Mouse (Mus musculus) spleen, adult 18-20 months (tissue): ENCODE data around the gene Map1s.

Source experiments
- DNase-seq, 2 experiments: peaks; one replicate each; pipeline ENCODE4 v3.0.0; 2022; ENCODE audit warnings: mixed read lengths in 2 of 2

Map1s gene

DNA sequence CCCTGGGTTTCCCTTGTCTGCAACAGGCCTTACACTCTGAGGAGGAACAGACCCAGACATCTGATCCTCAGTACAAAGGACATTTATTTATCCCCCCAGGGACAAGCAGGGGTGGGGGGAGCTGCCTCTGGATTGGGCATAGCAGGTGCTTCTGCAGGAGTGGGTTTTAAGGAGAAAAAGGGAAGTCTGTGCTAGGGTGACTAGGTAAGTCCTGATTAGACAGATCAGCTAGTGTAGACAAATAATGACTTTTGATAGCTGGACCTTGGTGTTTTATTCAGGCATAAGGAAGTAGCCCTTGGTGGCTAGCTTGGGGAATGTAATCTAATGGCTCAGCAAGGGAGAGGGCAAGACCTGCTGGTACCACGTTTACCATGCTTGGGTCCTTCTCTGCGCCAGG lies 6.5 kb upstream of the Map1s start:
- no peak for DNase-seq

- no peak for DNase-seq
These were observed 4.8 kb upstream of the Map1s start for GRCm38 (mm10) chr8:70900872-70901387.

- DNase-seq = no peak
These were observed 3.5 kb upstream of the Map1s start for GRCm38 (mm10) chr8:70902211-70902610.

DNA sequence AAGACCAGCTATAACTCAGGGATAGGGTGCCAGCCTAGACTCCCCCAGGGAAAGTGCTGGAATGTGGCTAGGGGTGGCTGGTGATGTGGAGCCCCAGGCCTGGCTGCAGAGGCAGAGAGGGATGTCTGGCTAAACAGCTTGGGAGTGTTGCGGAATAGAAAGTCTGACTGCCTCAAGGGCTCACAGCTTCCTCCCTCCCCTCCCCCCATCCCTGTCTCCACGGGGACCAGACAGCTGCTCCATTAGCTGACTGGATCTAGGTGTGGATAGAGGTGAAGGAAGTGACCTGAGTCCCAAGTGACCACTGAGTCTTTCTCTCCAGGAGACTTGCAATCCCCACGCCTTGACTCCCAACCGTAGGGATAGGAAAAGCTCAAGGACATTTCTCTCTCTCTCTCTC lies 2.6 kb upstream of the Map1s start:
- no peak for DNase-seq

DNA sequence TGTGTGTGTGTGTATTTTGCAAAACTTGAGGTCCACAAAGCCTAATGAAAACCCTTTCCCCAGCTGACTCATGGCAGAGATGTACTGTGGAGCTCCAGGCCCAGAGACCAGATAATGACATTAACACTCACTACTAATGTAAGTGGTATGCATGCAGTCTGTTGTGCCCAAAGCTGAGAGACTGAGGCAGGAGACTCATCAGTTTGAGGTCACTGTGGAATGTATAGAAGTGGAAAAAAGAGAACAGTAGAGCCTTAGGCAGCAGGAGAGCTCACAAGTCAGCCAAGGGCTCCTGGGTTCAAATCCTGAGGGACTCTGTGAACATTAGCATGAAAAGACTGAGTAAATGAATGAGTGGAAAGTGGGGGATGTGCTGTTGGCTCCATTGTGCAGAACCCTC lies 2.1 kb upstream of the Map1s start:
- no peak for DNase-seq

- DNase-seq = no peak
These were observed 1.2 kb upstream of the Map1s start for GRCm38 (mm10) chr8:70904532-70904931.

- DNase-seq = no peak
These were observed 285 bp upstream of the Map1s start for GRCm38 (mm10) chr8:70905463-70905830.

DNA sequence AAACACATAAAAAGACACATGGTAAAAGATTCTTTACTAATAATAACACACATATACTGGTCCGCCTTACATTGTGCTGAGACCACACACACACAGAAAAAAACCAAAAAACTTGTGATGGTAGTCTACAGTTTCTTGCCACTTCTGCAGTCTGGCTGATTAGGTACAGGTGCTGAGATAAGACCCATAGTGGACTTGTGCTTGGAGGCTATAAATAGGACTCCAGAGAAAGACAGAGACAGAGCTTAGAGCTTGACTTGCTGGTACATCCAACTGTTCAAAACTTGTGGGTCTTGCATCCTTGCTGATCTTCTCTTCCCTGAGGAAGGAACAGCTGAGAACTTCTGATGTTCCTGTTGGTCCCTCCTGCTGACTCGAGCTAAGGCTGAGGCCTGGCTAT lies 1.8 kb downstream of the Map1s start:
- no peak for DNase-seq

DNA sequence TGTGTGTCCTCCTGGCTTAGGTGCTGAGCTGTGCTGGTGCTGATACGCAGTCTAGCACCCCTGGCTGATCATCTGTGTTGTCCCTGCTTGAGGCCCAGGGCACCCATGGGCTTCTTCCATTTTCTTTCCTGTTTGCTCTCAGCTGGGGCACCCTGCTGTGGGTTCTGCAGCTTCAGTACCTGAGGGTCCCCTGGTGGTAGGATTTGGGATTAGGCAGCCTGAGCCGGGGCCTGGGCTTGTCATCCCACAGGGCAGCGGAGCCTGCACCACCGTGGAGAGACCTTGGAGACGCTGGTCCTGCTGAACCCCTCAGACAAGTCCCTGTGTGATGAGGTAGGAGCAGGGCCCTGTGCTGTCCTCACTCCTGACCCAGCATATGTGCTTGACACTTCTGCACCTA lies 5.9 kb downstream of the Map1s start:
- DNase-seq = no peak

DNA sequence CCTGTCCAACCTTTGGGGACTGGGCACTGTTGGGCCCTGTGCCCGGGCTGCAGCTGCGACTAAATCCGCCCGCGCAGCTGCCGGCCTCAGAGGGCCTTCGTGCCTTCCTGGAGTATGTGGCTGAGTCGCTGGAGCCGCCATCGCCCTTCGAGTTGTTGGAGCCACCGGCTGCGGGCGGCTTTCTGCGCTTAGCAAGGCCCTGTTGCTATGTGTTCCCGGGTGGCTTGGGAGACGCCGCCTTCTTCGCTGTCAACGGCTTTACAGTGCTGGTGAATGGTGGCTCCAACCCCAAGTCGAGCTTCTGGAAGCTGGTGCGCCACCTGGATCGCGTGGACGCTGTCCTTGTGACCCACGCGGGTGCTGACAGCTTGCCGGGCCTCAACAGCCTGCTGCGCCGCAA lies 7.2 kb downstream of the Map1s start:
- no peak for DNase-seq

DNA sequence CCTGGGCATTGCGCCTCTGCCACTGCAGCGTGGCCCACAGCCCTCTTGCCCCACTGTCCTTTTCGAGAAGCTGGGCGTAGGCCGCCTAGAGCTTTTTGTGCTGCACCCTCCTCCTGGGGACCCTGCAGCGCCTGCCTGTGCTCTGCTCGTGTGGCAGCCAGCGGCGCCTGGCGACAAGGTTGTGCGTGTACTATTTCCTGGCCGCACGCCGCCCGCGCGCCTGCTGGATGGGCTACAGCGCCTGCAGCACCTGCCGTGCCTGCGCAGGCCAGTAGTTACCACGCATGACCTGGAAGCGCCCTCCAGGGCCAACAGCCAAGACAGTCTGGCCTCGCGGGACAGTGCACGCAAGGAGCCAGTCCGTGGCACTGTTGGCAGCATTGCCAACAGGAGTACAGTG lies 7.8 kb downstream of the Map1s start:
- DNase-seq = no peak

DNA sequence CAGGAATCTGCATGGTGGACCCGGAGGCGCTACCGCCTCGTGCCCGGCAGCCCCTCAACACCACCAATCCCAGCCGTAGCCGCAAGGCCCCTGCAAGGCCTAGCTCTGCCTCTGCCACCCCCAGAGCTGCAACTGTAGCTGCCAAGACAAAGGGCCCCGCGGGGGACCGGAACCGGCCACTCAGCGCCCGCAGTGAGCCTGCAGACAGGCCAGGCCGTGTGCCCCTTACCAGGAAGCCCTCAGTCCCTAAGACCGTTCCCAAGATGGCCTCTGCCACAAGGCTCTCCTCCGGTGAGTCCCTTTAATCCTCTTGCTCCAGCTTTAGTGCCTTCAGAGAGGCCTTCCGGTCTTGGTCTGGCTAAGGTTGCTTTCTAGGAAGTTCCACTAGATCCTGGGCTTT lies 9.0 kb downstream of the Map1s start:
- no peak for DNase-seq

DNA sequence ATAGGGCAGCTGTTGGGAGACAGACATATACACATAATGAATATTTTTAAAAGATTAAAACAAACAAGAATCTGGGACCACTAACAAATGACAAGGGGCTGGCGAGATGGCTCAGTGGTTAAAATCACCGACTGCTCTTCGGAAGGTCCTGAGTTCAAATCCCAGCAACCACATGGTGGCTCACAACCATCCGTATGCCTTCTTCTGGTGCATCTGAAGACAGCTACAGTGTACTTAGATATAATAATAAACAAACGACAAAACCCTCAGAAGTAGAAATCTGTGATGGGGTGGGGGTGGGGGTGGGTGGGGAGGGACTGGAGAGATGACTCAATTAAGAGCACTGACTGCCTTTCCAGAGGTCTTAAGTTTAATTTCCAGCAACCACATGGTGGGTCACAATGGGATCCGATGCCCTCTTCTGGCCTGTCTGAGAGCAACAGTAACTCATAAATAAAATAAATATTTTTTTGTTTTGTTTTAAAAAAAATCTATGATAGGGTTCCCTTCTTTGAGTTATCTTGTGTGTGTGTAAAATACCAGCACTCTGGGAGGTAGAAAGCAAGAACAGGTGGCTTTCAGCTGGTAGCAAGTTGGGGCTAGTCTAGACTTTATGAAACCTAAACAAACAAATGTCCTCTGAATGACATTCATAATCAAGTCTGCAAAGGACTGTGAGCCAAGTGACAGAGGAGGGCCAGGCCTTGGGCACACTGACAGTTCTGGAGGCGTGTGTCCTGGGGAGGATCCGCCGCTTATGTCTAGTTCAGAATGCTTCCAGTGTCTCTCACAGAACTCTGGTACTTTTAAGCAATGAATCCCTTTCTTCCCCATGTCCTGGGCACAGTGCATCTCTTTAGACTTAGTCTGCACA lies 14.6 kb downstream of the Map1s start:
- DNase-seq = no peak

- no peak for DNase-seq
These were observed 18.4 kb downstream of the Map1s start for GRCm38 (mm10) chr8:70924151-70924550.

DNA sequence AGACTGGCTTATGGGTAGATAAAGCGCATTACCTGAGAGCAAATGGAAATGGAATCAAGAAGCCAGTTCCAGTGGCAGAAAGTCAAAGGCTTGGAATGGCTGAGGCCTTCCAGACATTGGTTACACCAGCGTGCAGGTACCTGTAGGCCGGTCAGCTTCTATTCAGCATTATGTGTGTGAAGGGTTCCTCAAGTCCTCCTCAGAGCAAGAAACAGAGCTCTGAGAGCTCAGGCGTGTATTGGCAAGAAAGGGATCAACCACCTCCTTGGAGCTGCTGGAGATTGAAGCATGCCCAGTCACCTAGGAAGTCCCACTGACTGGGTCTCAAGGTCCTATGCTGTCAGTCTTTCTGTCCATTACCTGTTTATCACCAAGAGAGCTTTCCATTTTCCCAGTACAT lies 20.0 kb downstream of the Map1s start:
- no peak for DNase-seq

GRCm38 (mm10) chr8:70926396-70926795 lies 20.7 kb downstream of the Map1s start:
- no peak for DNase-seq

GRCm38 (mm10) chr8:70928096-70928495 lies 22.4 kb downstream of the Map1s start:
- no peak for DNase-seq

- DNase-seq = no peak
These were observed 23.1 kb downstream of the Map1s start for GRCm38 (mm10) chr8:70928778-70929322.

DNA sequence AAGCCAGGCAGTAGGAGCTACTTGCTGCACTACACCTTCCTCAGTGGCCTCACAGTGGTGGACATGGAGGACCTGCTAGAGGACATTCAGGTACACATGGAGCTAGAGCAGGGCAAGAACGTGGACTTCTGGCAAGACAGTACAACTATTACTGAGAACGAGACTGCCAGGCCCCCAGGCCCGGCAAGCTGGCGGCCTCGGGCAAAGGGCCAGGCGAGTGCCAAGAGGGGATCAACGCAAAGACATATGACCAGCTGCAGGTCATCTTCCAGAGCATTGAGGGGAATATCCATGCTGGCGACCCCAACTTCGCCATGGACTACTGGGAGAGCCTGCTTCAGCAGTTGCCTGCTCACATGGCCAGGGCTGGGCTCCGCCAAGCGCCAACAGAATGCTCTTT lies 26.0 kb downstream of the Map1s start:
- DNase-seq = no peak

DNA sequence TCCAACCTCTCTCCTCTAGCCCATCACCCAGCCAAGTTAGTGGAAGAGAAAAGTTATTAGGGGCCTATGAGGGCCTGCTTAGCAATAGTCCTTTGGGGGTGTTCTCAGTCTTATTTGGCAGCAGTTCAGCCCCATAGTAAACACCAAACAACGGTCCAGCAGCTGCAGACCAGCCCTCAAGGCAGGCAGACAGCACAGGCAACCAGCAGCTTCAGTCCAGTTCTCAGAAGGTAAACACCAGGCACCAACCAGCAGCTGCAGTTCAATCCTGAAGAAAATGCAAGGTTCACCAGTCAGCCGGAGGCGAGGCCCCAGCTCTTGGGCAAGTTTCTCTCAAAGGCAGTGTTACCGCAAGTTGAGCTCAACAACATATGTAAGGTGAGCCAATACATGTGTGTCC lies 27.3 kb downstream of the Map1s start:
- DNase-seq = no peak

DNA sequence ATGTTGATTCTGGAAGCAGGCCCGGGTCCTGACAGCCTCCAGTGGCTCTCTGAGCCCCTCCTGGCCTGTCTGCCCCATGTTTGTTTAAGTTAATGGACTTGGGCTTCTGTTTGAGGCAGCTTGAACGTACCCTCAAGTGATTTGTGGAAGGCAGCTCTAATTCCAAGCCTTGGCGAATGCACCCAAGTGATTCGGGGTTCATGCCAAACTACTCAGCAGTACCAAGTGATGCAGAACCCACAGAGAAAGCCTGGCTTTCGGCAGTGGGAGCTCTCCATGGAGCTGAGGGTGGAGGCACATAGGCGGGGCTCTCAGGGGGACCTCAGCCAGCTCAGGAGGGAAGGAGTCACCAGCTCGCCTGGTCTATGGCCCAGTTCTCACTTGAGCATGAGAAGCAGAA lies 29.1 kb downstream of the Map1s start:
- no peak for DNase-seq

DNA sequence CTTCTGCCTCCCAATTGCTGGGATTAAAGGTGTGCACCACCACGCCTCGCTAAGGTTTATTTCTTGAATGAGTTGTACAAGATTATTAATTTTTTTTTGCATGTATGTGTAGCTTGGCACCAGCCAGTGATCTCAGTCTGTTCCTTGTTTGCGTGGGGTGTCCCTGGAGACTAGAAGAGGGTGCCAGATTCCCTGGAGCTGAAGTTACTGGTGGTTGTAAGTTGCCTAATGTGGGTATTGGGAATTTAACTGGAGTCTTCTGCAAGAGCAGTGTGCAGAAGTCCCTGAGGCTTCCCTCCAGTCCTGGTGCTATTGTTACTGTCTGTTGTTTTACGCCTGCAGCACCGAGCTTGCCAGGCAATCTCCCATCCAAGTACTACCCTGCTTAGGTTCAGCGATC lies 31.5 kb downstream of the Map1s start:
- no peak for DNase-seq

DNA sequence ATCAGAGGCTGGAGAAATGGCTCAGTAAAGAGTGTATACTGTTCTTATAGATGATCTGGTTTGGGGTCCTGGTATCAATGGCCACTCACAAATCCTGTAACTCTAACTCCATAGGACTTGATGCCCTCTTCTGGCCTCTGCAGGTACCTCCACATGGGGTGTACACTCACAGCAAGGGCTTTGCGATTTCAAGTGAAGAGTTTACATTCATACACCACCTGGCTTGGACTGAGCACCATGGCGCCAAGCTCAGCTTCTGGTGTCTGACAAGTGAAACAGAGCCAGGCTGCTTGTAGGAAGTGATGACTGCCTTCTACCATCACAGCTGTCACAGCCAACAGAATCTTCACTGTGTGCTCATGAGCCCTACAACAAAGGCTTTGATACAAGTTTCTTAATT lies 35.7 kb downstream of the Map1s start:
- no peak for DNase-seq

DNA sequence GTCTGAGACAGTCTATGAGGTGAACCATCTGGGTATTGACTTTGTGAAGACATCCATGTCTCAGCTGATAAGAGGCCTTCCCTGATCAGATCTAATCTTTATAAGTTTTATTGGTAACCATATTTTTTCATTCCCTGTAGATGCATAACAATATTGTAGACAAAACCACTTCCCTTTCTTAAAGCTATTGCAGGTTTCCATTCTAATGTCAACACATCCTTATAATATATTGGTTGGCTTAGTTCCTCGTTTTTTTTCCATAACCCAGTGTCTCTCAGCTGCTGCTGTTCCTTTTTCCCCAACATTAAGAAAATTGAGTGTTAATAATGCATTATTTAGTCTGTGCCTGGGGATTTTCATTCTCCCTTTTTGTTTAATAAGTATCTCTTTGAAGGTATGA lies 37.5 kb downstream of the Map1s start:
- DNase-seq = no peak

GRCm38 (mm10) chr8:70949847-70950246 lies 44.1 kb downstream of the Map1s start:
- DNase-seq = no peak
